Mouse (Mus musculus) cerebellum, adult 2 months (tissue): ENCODE data around the gene Gm10553. TPM values are rescaled to one million over a fixed set of nuclear protein-coding genes. Genes with fewer than 3 reads are reported as not detected.
"Not testable (repeated sequence)": the region's sequence is repeated elsewhere in the genome, so short reads cannot be mapped to it uniquely, and the experiment has no call there.

Experiments
- DNase-seq, 2 experiments: peaks; one replicate each; pipeline ENCODE4 v3.0.0; 2021
- H3K27ac ChIP-seq: fragments of 200-500 bp; 2 replicates; pipeline ENCODE4 v1.5.1; 2012; ENCODE audit warnings: low read length, control low read depth, inconsistent platforms; ENCODE audit not compliant: insufficient read depth
- H3K27me3 ChIP-seq: fragments of 200-500 bp; 2 replicates; pipeline ENCODE4 v1.6.1; 2012; ENCODE audit warnings: inconsistent platforms, mild to moderate bottlenecking, low read length, moderate library complexity; ENCODE audit not compliant: control insufficient read depth, insufficient read depth
- H3K4me1 ChIP-seq: fragments of 200-500 bp; 2 replicates; pipeline ENCODE4 v1.6.1; 2011; ENCODE audit warnings: low read length; ENCODE audit not compliant: control insufficient read depth, insufficient read depth
- H3K4me3 ChIP-seq: fragments of 200-500 bp; replicated peaks from 2 replicates; pipeline ENCODE3; 2011; ENCODE audit warnings: mild to moderate bottlenecking, low read depth, low read length, control low read depth; ENCODE audit not compliant: insufficient read depth
- WGBS: fragments of 180-500 bp; shearing (Covaris S2); methylation state at CpG from one replicate; pipeline ENCODE4 v1.1.7; 2018; 5-methylcytosine and 5-hydroxymethylcytosine counted together
- polyA plus RNA-seq: library from polyadenylated mRNA; depleted of rRNA; stranded (reverse); fragments of >200 nt; gene quantifications from 2 replicates; pipeline ENCODE4 v1.2.3, GENCODE M21; 2012; rRNA removed

Gene Gm10553
- polyA plus RNA-seq, 1 experiment: not detected

DNA sequence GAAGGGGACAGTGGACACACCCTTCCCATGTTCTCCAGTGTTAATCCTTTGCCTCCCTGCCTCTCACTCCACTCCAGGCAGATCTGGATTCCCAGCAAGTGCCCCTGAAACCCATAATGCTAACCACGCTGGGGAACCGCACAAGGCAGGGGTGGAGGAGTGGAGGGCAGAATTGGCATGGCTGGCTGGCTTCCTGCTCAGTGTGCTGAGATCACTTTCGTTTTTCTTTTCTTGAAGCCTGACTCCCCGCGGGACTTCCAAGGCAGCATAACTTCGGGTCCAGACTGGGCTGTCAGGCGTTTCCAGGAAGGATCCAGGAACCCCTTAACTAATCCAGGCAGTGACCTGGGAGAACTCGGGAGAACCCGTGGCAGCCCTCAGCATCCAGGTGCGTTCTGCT is 11.6 kb downstream of the Gm10553 start:
- 67% methylated on average over 10 of the region's 10 CpGs for WGBS
- not testable (repeated sequence) for H3K27me3 ChIP-seq, H3K4me1 ChIP-seq, H3K27ac ChIP-seq, H3K4me3 ChIP-seq, DNase-seq

DNA sequence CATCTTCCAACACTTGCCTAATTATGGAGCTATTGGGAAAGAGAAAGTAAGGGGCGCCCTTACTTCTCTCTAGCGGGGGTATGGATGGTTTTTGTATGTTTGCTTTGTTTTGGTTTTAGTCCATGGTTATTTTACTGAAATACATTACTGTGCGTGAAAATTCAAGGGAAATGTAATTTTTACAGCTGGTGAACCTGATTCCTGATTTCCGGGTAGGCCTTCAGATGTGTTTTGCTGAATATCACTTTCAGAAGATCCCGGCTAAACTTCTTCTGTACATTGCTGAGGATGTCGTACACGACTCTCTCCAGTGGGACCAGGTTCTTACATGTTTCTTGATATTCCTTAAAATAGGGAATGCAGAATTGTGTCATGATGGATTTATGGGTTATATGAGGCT is 12.3 kb downstream of the Gm10553 start:
- H3K4me1 ChIP-seq, H3K4me3 ChIP-seq, DNase-seq, H3K27ac ChIP-seq, H3K27me3 ChIP-seq: not testable (repeated sequence)
- 81% methylated on average over 7 of the region's 7 CpGs for WGBS

DNA sequence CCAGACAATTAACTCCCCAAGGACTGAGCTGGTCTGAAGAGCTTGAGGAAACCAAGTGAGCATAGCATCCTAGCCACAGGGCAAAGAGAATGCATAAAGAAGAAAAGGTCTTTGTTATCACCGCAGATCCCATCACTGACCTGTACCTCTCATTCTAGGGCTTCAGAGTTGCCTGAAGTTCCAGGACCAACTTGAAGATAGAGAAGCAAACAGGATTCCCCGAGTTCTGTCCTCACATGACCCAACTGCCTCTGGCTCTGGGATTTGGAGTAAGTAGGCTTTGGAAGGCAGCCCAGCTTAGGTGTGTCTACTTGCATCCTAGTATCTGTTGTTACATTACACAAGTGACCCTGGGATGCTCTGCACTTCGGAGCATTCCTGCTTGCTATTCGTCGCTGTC is 12.9 kb downstream of the Gm10553 start:
- WGBS: 56% methylated on average over 2 of the region's 5 CpGs
- DNase-seq, H3K4me3 ChIP-seq, H3K27ac ChIP-seq, H3K4me1 ChIP-seq, H3K27me3 ChIP-seq: not testable (repeated sequence)

DNA sequence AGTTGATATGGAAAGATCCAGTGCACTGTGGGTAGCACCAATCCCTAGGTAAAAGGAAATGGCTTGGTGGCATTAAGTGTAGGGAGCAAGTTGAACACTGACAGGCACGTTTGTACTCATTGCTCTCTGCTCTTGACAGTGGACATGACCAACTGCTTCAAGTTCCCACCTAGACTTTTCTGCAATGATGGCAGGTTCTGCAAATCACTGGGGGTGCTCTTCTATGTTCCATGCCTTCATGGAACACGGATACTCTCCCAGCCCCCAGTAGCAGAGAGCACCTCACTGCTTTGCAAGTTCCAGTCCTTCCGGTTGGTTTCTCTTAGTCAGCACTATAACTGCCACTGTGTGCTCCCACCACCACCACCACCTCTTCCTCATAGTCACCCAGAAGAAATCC is 14.1 kb downstream of the Gm10553 start:
- WGBS: 77% methylated on average over 3 of the region's 3 CpGs
- not testable (repeated sequence) for DNase-seq

DNA sequence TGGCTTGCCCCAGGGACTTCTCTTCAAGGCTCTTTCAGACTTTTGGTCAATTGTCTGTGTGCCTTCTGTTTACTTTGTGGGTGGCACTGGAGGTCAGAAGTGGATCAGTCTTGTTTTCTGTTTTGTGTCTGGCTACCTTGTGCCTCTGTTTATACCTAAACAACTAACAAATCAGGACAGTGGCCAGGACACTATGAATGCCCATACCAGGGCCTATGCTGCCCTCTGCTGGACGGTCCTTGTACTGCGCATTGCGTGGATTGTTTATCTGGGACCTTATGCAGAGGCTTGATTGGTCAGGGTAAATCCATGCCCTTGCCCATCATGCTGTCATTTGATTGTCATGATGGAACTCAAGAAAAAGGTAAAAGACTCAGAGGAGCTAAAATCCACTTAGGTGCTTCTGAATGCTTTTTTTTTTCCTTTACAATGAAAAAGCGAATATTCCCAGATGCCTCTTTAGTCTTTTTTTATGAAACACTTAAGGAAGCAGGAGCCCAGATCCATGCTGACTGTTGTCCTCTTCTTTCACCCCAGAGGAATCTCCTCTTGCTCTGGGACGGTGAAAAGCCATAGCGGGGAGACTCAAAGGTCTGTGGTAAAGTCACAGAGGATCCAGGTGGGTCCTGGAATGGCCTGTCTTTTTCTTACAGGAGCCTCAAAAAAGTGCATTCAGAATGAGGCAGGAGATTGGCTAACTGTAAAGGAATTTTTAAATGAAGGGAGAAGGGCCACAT is 14.9 kb downstream of the Gm10553 start:
- 49% methylated on average over 6 of the region's 6 CpGs for whole genome bisulfite sequencing
- H3K4me3 ChIP-seq, H3K27me3 ChIP-seq, H3K27ac ChIP-seq, H3K4me1 ChIP-seq: not testable (repeated sequence)
- peak in 1 of 2 experiments; percentile 37 for DNase-seq

More for the DNA sequence above, 14.1 kb downstream of the Gm10553 start:
- H3K27ac ChIP-seq, H3K4me1 ChIP-seq, H3K27me3 ChIP-seq, H3K4me3 ChIP-seq: not testable (repeated sequence)

DNA sequence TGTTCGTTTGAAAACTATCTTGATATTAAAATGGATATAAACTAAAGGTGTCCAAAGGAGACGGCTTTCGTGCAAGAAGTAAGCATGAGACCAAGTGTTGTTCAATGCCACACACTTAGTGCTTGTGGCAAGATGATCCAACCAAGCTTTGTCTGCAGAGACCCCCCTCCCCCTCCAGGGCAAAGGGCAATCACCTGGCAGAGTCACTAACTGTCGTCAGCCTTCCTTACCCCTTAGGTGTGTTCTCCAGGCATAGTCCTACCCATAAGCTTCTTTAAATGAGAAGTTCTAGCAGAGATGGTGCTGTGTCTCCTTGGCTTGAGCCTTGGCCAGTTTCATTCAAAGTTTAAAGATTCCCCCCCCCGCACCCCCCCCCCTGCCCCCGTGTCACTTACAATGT is 17.6 kb downstream of the Gm10553 start:
- H3K27me3 ChIP-seq, H3K4me3 ChIP-seq, DNase-seq, H3K27ac ChIP-seq, H3K4me1 ChIP-seq: not testable (repeated sequence)
- WGBS: 45% methylated on average over 4 of the region's 6 CpGs

DNA sequence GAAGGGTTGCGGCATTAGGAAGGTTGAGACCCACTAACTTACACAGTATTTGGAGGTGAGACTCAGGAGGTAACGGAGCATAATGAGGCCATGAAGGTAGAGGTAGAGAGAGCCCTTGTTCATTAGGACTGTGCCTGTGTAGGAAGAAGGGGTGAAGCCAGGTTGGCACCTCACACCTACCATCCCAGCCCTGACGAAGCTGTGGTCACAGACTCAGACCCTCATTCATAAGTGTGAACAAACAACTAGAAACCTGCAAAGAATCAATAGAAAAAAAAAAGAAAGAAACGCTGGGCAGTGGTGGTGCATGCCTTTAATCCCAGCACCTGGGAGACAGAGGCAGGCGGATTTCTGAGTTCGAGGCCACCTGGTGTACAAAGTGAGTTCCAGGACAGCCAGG is 18.4 kb downstream of the Gm10553 start:
- WGBS: 76% methylated on average over 6 of the region's 6 CpGs
- not testable (repeated sequence) for H3K4me3 ChIP-seq

DNA sequence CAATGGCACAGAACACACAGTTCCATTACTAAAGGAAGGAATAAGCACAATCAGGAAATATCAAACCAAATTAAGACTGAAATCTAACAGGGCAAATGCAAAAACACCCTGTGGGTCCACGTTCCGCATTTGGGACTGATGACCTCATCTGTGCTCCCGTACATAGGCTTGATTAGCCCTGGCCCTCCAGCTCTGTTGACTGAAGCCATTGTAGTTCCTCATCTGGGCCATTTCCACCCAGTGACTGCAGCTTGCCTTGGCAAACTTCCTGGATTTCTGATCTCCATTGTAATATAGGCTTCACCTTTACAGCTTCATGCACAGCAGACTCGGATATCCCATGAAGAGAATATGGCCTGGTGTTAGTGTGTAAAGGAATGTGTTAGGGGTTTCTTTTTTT is 21.9 kb downstream of the Gm10553 start:
- H3K27ac ChIP-seq, DNase-seq, H3K27me3 ChIP-seq, H3K4me1 ChIP-seq, H3K4me3 ChIP-seq: not testable (repeated sequence)
- WGBS: 88% methylated on average over 4 of the region's 4 CpGs

More for the DNA sequence above, 18.4 kb downstream of the Gm10553 start:
- H3K4me1 ChIP-seq, DNase-seq, H3K27ac ChIP-seq, H3K27me3 ChIP-seq: not testable (repeated sequence)

DNA sequence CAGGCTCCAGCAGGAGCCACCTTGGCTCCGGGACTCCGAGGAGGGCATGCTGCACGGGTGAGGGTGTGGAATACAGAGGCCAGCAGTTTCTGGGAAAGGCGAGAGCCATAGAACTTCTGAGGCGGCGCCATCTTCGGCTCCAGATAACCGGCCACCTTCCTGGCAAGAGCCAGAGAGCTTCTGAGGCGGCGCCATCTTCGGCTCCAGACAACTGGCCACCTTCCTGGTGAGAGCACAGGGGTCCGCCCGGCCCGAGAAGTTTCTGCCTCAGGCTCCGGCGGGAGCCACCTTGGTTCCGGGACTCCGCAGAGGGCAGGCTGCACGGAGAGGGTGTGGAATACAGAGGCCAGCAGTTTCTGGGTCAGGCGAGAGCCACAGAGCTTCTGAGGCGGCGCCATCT is 33.7 kb downstream of the Gm10553 start:
- DNase-seq, H3K4me3 ChIP-seq, H3K27me3 ChIP-seq, H3K27ac ChIP-seq, H3K4me1 ChIP-seq: not testable (repeated sequence)
- WGBS: 90% methylated on average over 22 of the region's 22 CpGs

Other genes with a start within 250 kb of the Gm10553 start
- gene Slc16a14, start 165.0 kb upstream of the Gm10553 start, polyA plus RNA-seq: 4.9 and 5.0 TPM in 2 replicates
- not detected in 2 replicates for gene A530032D15Rik, start 9.7 kb downstream of the Gm10553 start, polyA plus RNA-seq
- gene C130026I21Rik, start 170.4 kb downstream of the Gm10553 start, polyA plus RNA-seq: not detected in 2 replicates